Mouse (Mus musculus): Measurements from ENCODE around the gene Mfsd12. TPM values are rescaled to one million over a fixed set of nuclear protein-coding genes. Genes with fewer than 3 reads are reported as not detected.

The Mfsd12 gene
- total RNA-seq, 1 experiment = 28.7 TPM

GRCm38 (mm10) chr10:81408871-81409291 is 51.6 kb downstream of the Mfsd12 start:
- no peaks in the 10 kb centered on the region for H3K9me3 ChIP-seq (ENCODE audit: control insufficient read depth, insufficient read depth, low read depth, low read length)
- peaks cover 12% of the 10 kb centered on the region; the same call in 1 of the 2 replicates for H3K36me3 ChIP-seq (ENCODE audit: control insufficient read depth, insufficient read depth, low read length, poor library complexity, severe bottlenecking)
- peak overlapping the region; percentile 19 to 37; a peak in 3 of 4 replicates for H3K4me3 ChIP-seq (ENCODE audit: insufficient read depth in 1 of 2, low read depth in 1 of 2, low read length in 2 of 2, poor library complexity in 1 of 2, severe bottlenecking in 1 of 2)
- no peak overlapping the region for H3K9ac ChIP-seq (ENCODE audit: insufficient read depth, low read depth, low read length, poor library complexity, severe bottlenecking)
- H3K4me1 ChIP-seq (ENCODE audit: control insufficient read depth in 2 of 2, insufficient read depth in 2 of 2, low read length in 2 of 2, poor library complexity in 1 of 2) = peaks cover under 1 to 72% of the 10 kb centered on the region in 2 experiments; a peak in 3 of 4 replicates
- peak overlapping the region; percentile 38 for H3K27ac ChIP-seq (ENCODE audit: insufficient read depth, low read depth, low read length, poor library complexity, severe bottlenecking)
- no peak for TF ChIP-seq MAFK (IDR thresholded peaks at IDR 0.05; ENCODE audit: insufficient read depth, low read depth, low read length)
- TF ChIP-seq CHD2 (IDR thresholded peaks at IDR 0.05; ENCODE audit: low read depth, low read length) = no peak
- TF ChIP-seq ZC3H11A (IDR thresholded peaks at IDR 0.05; ENCODE audit: borderline replicate concordance, low read depth, low read length) = no peak
- TF ChIP-seq HCFC1 (IDR thresholded peaks at IDR 0.05; ENCODE audit: borderline replicate concordance, insufficient read depth, low read length) = no peak
- TF ChIP-seq ZNF384 (IDR thresholded peaks at IDR 0.05; ENCODE audit: low read depth, low read length) = no peak
- no peak for DNase-seq (ENCODE audit: low read depth, low spot score)
- in situ Hi-C loops (cut with MboI; ENCODE audit: low sequenced_read_pairs in 2 of 2, unreplicated experiment in 2 of 2) = no loop called here

- TF ChIP-seq ZC3H11A (IDR thresholded peaks at IDR 0.05; ENCODE audit: borderline replicate concordance, low read depth, low read length) = no peak
- no peak for TF ChIP-seq CHD2 (IDR thresholded peaks at IDR 0.05; ENCODE audit: low read depth, low read length)
- TF ChIP-seq MAFK (IDR thresholded peaks at IDR 0.05; ENCODE audit: insufficient read depth, low read depth, low read length) = no peak
- TF ChIP-seq ZNF384 (IDR thresholded peaks at IDR 0.05; ENCODE audit: low read depth, low read length) = no peak
- TF ChIP-seq HCFC1 (IDR thresholded peaks at IDR 0.05; ENCODE audit: borderline replicate concordance, insufficient read depth, low read length) = no peak
- no peak for DNase-seq (ENCODE audit: low read depth, low spot score)
- Histone ChIP-seq H3K9ac (ENCODE audit: insufficient read depth, low read depth, low read length, poor library complexity, severe bottlenecking) (peak overlapping the region; percentile 19; the same call in 1 of the 2 replicates), H3K9me3 (ENCODE audit: control insufficient read depth, insufficient read depth, low read depth, low read length) (no peaks in the 10 kb centered on the region), H3K27ac (ENCODE audit: insufficient read depth, low read depth, low read length, poor library complexity, severe bottlenecking) (peak overlapping the region; percentile 38; the same call in 1 of the 2 replicates), H3K4me3 (ENCODE audit: insufficient read depth in 1 of 2, low read depth in 1 of 2, low read length in 2 of 2, poor library complexity in 1 of 2, severe bottlenecking in 1 of 2) (peak overlapping the region; percentile 37 to 50; a peak in 3 of 4 replicates), H3K4me1 (ENCODE audit: control insufficient read depth in 2 of 2, insufficient read depth in 2 of 2, low read length in 2 of 2, poor library complexity in 1 of 2) (peaks cover 2 to 72% of the 10 kb centered on the region in 2 experiments), H3K36me3 (ENCODE audit: control insufficient read depth, insufficient read depth, low read length, poor library complexity, severe bottlenecking) (peaks cover 11% of the 10 kb centered on the region; the same call in 1 of the 2 replicates)
- in situ Hi-C loops (cut with MboI; ENCODE audit: low sequenced_read_pairs in 2 of 2, unreplicated experiment in 2 of 2) = no loop called here
Observed at GRCm38 (mm10) chr10:81409330-81409729, 52.0 kb downstream of the Mfsd12 start.

DNA sequence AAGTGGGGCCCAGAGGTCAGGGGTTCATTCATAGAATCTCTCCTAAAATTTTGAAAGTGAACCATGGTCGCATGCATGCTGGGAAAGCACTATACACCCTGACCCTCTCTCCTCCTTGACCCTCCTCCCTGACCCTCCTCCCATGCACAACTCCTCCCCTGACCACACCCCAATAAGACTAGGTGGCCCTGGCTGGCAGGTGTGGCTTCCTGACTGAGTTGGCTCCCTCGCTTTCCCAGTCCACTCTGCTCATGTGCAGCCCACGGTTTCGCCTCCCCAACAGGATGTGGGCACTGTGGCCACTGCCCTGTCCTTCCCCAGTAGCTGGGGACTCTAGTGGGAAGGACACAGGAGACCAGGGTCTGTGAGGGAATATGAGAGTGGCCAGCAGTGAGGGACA is 53.1 kb downstream of the Mfsd12 start:
- Histone ChIP-seq H3K27ac (ENCODE audit: insufficient read depth, low read depth, low read length, poor library complexity, severe bottlenecking) (no peak overlapping the region), H3K9me3 (ENCODE audit: control insufficient read depth, insufficient read depth, low read depth, low read length) (no peaks in the 10 kb centered on the region)
- TF ChIP-seq HCFC1 (IDR thresholded peaks at IDR 0.05; ENCODE audit: borderline replicate concordance, insufficient read depth, low read length) (no peak), ZNF384 (IDR thresholded peaks at IDR 0.05; ENCODE audit: low read depth, low read length) (no peak), ZC3H11A (IDR thresholded peaks at IDR 0.05; ENCODE audit: borderline replicate concordance, low read depth, low read length) (no peak), CHD2 (IDR thresholded peaks at IDR 0.05; ENCODE audit: low read depth, low read length) (no peak), MAFK (IDR thresholded peaks at IDR 0.05; ENCODE audit: insufficient read depth, low read depth, low read length) (no peak)

GRCm38 (mm10) chr10:81410981-81411380 is 53.7 kb downstream of the Mfsd12 start:
- Histone ChIP-seq H3K27ac (ENCODE audit: insufficient read depth, low read depth, low read length, poor library complexity, severe bottlenecking) (no peak overlapping the region), H3K9ac (ENCODE audit: insufficient read depth, low read depth, low read length, poor library complexity, severe bottlenecking) (no peak overlapping the region)

More for the DNA sequence above, 53.1 kb downstream of the Mfsd12 start:
- Histone ChIP-seq H3K4me3 (ENCODE audit: insufficient read depth in 1 of 2, low read depth in 1 of 2, low read length in 2 of 2, poor library complexity in 1 of 2, severe bottlenecking in 1 of 2) (peak overlapping the region; percentile 37 to 50; a peak in 2 of 4 replicates), H3K4me1 (ENCODE audit: control insufficient read depth in 2 of 2, insufficient read depth in 2 of 2, low read length in 2 of 2, poor library complexity in 1 of 2) (peaks cover 4 to 71% of the 10 kb centered on the region in 2 experiments), H3K36me3 (ENCODE audit: control insufficient read depth, insufficient read depth, low read length, poor library complexity, severe bottlenecking) (peaks cover 5% of the 10 kb centered on the region; the same call in 1 of the 2 replicates), H3K9ac (ENCODE audit: insufficient read depth, low read depth, low read length, poor library complexity, severe bottlenecking) (no peak overlapping the region; the same call in 1 of the 2 replicates)
- DNase-seq (ENCODE audit: low read depth, low spot score) = no peak
- in situ Hi-C loops (cut with MboI; ENCODE audit: low sequenced_read_pairs in 2 of 2, unreplicated experiment in 2 of 2) = no loop called here

More at GRCm38 (mm10) chr10:81410981-81411380, 53.7 kb downstream of the Mfsd12 start:
- Histone ChIP-seq H3K4me3 (ENCODE audit: insufficient read depth in 1 of 2, low read depth in 1 of 2, low read length in 2 of 2, poor library complexity in 1 of 2, severe bottlenecking in 1 of 2) (no peak overlapping the region), H3K4me1 (ENCODE audit: control insufficient read depth in 2 of 2, insufficient read depth in 2 of 2, low read length in 2 of 2, poor library complexity in 1 of 2) (peaks cover 4 to 77% of the 10 kb centered on the region in 2 experiments), H3K36me3 (ENCODE audit: control insufficient read depth, insufficient read depth, low read length, poor library complexity, severe bottlenecking) (peaks cover 5% of the 10 kb centered on the region; the same call in 1 of the 2 replicates), H3K9me3 (ENCODE audit: control insufficient read depth, insufficient read depth, low read depth, low read length) (no peaks in the 10 kb centered on the region)
- TF ChIP-seq CHD2 (IDR thresholded peaks at IDR 0.05; ENCODE audit: low read depth, low read length) (no peak), ZNF384 (IDR thresholded peaks at IDR 0.05; ENCODE audit: low read depth, low read length) (no peak), HCFC1 (IDR thresholded peaks at IDR 0.05; ENCODE audit: borderline replicate concordance, insufficient read depth, low read length) (no peak)
- no peak for DNase-seq (ENCODE audit: low read depth, low spot score)
- in situ Hi-C loops (cut with MboI; ENCODE audit: low sequenced_read_pairs in 2 of 2, unreplicated experiment in 2 of 2) = no loop called here

Data from ES-E14 (cell line).